11 mouse cellular contexts compared by ENCODE assay signal in genomic region chr8:57842462-57843391, GRCm38 (mm10).
A peak's percentile ranks its signal among the peaks of the same experiment; 100 is the strongest.
DNase-seq lines count a peak whose midpoint lies in the region; ATAC-seq and TF ChIP-seq lines count a peak whose summit lies in the region.
"Had no signal": no experiment of that assay in that cellular context is flagged by ENCODE, and none has a peak within 500 bp of the region (broad histone marks: within the 10 kb centered on the region; RNA-seq: fewer than 3 reads in every experiment).

No protein-coding gene starts in this region.

- H3K4me3 ChIP-seq in forebrain, embryonic 13.5 days: no peak overlapping the region
- H3K4me3 ChIP-seq in forebrain, embryonic 11.5 days (ENCODE audit: low read depth, low read length): no peak overlapping the region
- H3K4me3 ChIP-seq in lung, embryonic 15.5 days: no peak overlapping the region
- H3K4me3 ChIP-seq in lung, adult 2 months (replicated peaks; ENCODE audit: extremely low read depth, low read depth, low read length): no peak overlapping the region
- H3K4me3 ChIP-seq in intestine, postnatal 0 days (ENCODE audit: low read depth, low read length): no peak overlapping the region

- peak; percentile 83 for ATAC-seq in forebrain, embryonic 13.5 days
- no peak for ATAC-seq in forebrain, embryonic 11.5 days (replicated peaks; ENCODE audit: low FRiP score)
- ATAC-seq in lung, embryonic 15.5 days (ENCODE audit: borderline replicate concordance, extremely low read depth, low FRiP score, low TSS enrichment): peak; percentile 93
- ATAC-seq in intestine, postnatal 0 days: no peak
- no peak for ATAC-seq in granulocyte monocyte progenitor cell, adult 5-6 weeks (replicated peaks; ENCODE audit: poor library complexity, severe bottlenecking)

- H3K4me1 ChIP-seq in forebrain, embryonic 13.5 days: no peaks in the 10 kb centered on the region
- H3K4me1 ChIP-seq in forebrain, embryonic 11.5 days (replicated peaks; ENCODE audit: control insufficient read depth, insufficient read depth, low read length): no peaks in the 10 kb centered on the region
- peaks cover 9% of the 10 kb centered on the region; the same call in 1 of the 2 replicates for H3K4me1 ChIP-seq in lung, embryonic 15.5 days
- H3K4me1 ChIP-seq in lung, adult 2 months (ENCODE audit: control insufficient read depth, insufficient read depth, low read length): no peaks in the 10 kb centered on the region
- H3K4me1 ChIP-seq in intestine, postnatal 0 days (replicated peaks; ENCODE audit: control insufficient read depth, insufficient read depth, low read length): no peaks in the 10 kb centered on the region

- DNase-seq in forebrain, embryonic 11.5 days (ENCODE audit: low spot score): no peak
- DNase-seq in lung, adult 2 months: no peak
- peak; percentile 28 to 47 for DNase-seq in cerebellum, adult 18-20 months
- no peak for DNase-seq in gastrocnemius, adult 8-10 months (ENCODE audit: low spot score in 2 of 2)
- DNase-seq: heart, adult 18-20 months; heart, postnatal 36 days; thymus, postnatal 36 days had no signal

- no peak overlapping the region for H3K9ac ChIP-seq in forebrain, embryonic 13.5 days
- no peak overlapping the region for H3K9ac ChIP-seq in forebrain, embryonic 11.5 days (ENCODE audit: low read length)
- H3K9ac ChIP-seq in lung, embryonic 15.5 days: no peak overlapping the region
- H3K9ac ChIP-seq in intestine, postnatal 0 days (ENCODE audit: low read depth, low read length): no peak overlapping the region

- WGBS in forebrain, embryonic 13.5 days: 65% methylated on average over 13 of the region's 13 CpGs
- 72% methylated on average over 13 of the region's 13 CpGs for WGBS in forebrain, embryonic 11.5 days
- WGBS in lung, embryonic 15.5 days: 39% methylated on average over 13 of the region's 13 CpGs
- 58% methylated on average over 13 of the region's 13 CpGs for WGBS in lung, adult 2 months
- WGBS in intestine, postnatal 0 days: 54% methylated on average over 13 of the region's 13 CpGs

- H3K4me2 ChIP-seq in forebrain, embryonic 13.5 days: no peak overlapping the region
- H3K4me2 ChIP-seq in forebrain, embryonic 11.5 days (ENCODE audit: low read depth, low read length, severe bottlenecking): no peak overlapping the region
- H3K4me2 ChIP-seq in lung, embryonic 15.5 days: peak overlapping the region; percentile 8; the same call in 1 of the 2 replicates
- 0 out of 2 replicates have a peak overlapping the region, but pooled peaks have one; percentile 13 for H3K4me2 ChIP-seq in intestine, postnatal 0 days (replicated peaks; ENCODE audit: low read depth)

- no peaks in the 10 kb centered on the region for H3K9me3 ChIP-seq in forebrain, embryonic 13.5 days (replicated peaks)
- H3K9me3 ChIP-seq in forebrain, embryonic 11.5 days (ENCODE audit: control insufficient read depth, low read length): no peaks in the 10 kb centered on the region
- H3K9me3 ChIP-seq in lung, embryonic 15.5 days: no peaks in the 10 kb centered on the region
- H3K9me3 ChIP-seq in intestine, postnatal 0 days (ENCODE audit: control insufficient read depth): no peaks in the 10 kb centered on the region

- H3K27me3 ChIP-seq in forebrain, embryonic 13.5 days: no peaks in the 10 kb centered on the region
- no peaks in the 10 kb centered on the region for H3K27me3 ChIP-seq in forebrain, embryonic 11.5 days (ENCODE audit: control insufficient read depth, insufficient read depth, low read length)
- H3K27me3 ChIP-seq in lung, embryonic 15.5 days: no peaks in the 10 kb centered on the region
- H3K27me3 ChIP-seq in intestine, postnatal 0 days (replicated peaks; ENCODE audit: control insufficient read depth, insufficient read depth, low read length): no peaks in the 10 kb centered on the region

- H3K36me3 ChIP-seq in forebrain, embryonic 13.5 days (ENCODE audit: poor library complexity, severe bottlenecking): no peaks in the 10 kb centered on the region
- no peaks in the 10 kb centered on the region for H3K36me3 ChIP-seq in forebrain, embryonic 11.5 days (ENCODE audit: control insufficient read depth, insufficient read depth, low read length)
- H3K36me3 ChIP-seq in lung, embryonic 15.5 days: no peaks in the 10 kb centered on the region
- no peaks in the 10 kb centered on the region for H3K36me3 ChIP-seq in intestine, postnatal 0 days (ENCODE audit: control insufficient read depth, insufficient read depth)

- no peak for TF ChIP-seq POLR2A in lung, adult 2 months (IDR thresholded peaks at IDR 0.05; ENCODE audit: borderline replicate concordance, extremely low read depth, low read depth, low read length)

- no peak for TF ChIP-seq CTCF in lung, adult 2 months (IDR thresholded peaks at IDR 0.05; ENCODE audit: insufficient read depth, low read length)
- TF ChIP-seq CTCF in intestine, postnatal 0 days (IDR thresholded peaks at IDR 0.05; ENCODE audit: low read depth): no peak

- no peak overlapping the region for H3K27ac ChIP-seq in forebrain, embryonic 13.5 days
- H3K27ac ChIP-seq in forebrain, embryonic 11.5 days (ENCODE audit: low read depth, low read length): no peak overlapping the region
- peak overlapping the region; percentile 78 for H3K27ac ChIP-seq in lung, embryonic 15.5 days
- no peak overlapping the region for H3K27ac ChIP-seq in intestine, postnatal 0 days (ENCODE audit: low read depth, low read length)

Comparison
In these comparisons a context has a peak if more than half of its experiments do, and no peak if none do; other contexts are left out.
1. ATAC-seq: peak in forebrain, embryonic 13.5 days (single experiment) and lung, embryonic 15.5 days (single experiment); none in forebrain, embryonic 11.5 days (single experiment), intestine, postnatal 0 days (single experiment) and granulocyte monocyte progenitor cell, adult 5-6 weeks (single experiment).
2. H3K4me2 ChIP-seq: peak in lung, embryonic 15.5 days (single experiment) and intestine, postnatal 0 days (single experiment); none in forebrain, embryonic 13.5 days (single experiment) and forebrain, embryonic 11.5 days (single experiment).
3. DNase-seq: peak in cerebellum, adult 18-20 months (2 of 2); none in forebrain, embryonic 11.5 days (single experiment), lung, adult 2 months (single experiment) and gastrocnemius, adult 8-10 months (0 of 2).